Comparison of ENCODE assay signal across 8 mouse cellular contexts in the genomic region with DNA sequence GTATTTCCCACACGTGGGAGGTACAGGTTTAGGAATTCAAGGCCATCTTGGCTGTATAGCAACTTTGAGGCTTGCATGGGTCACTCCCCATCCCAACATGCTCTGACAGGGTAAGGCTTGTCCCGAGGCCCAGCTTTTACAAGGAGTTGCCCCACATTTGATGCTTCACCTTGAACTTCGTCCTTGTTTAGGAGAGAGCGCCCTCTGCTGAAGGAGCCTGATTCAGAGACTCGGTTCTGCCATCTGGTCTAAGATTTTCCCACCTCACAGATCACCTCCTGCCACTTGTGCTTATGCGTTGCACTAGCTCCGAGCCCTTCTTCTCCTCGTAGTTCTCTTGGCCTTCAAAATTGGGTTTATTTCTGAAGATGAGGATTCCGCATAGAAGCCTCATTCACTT.
DNase-seq lines count a peak whose midpoint lies in the region; ATAC-seq and TF ChIP-seq lines count a peak whose summit lies in the region.

No protein-coding gene starts in this region.

- 75% methylated on average over 9 of the region's 9 CpGs for WGBS in intestine, postnatal 0 days
- 72% methylated on average over 9 of the region's 9 CpGs for WGBS in intestine, embryonic 15.5 days
- 74% methylated on average over 9 of the region's 9 CpGs for WGBS in embryonic facial prominence, embryonic 10.5 days
- WGBS in liver, embryonic 12.5 days (ENCODE audit: insufficient replicate concordance) = 53% methylated on average over 9 of the region's 9 CpGs

- DNase-seq in A20 (ENCODE audit: low read depth, low spot score) = peak; percentile 93
- peak; percentile 70 for DNase-seq in R1 (ENCODE audit: low read depth, low spot score)
- peak; percentile 28 for DNase-seq in embryonic facial prominence, embryonic 10.5 days (ENCODE audit: low spot score)
- DNase-seq in splenic B cell, adult 2 months (ENCODE audit: low read depth, low spot score) = peak; percentile 64

- H3K27me3 ChIP-seq in intestine, postnatal 0 days (replicated peaks; ENCODE audit: control insufficient read depth, insufficient read depth, low read length) = no peaks in the 10 kb centered on the region
- no peaks in the 10 kb centered on the region for H3K27me3 ChIP-seq in intestine, embryonic 15.5 days (replicated peaks)
- no peaks in the 10 kb centered on the region for H3K27me3 ChIP-seq in embryonic facial prominence, embryonic 10.5 days (replicated peaks; ENCODE audit: low read depth, poor library complexity, severe bottlenecking)
- no peaks in the 10 kb centered on the region for H3K27me3 ChIP-seq in liver, embryonic 12.5 days (replicated peaks)
- no peaks in the 10 kb centered on the region for H3K27me3 ChIP-seq in splenic B cell, adult 2 months (ENCODE audit: control insufficient read depth, insufficient read depth, low read length, poor library complexity, severe bottlenecking)

- no peak overlapping the region for H3K27ac ChIP-seq in intestine, postnatal 0 days (ENCODE audit: low read depth, low read length)
- H3K27ac ChIP-seq in intestine, embryonic 15.5 days = no peak overlapping the region
- H3K27ac ChIP-seq in embryonic facial prominence, embryonic 10.5 days (replicated peaks) = no peak overlapping the region
- H3K27ac ChIP-seq in liver, embryonic 12.5 days = peak overlapping the region; percentile 62; the same call in 1 of the 2 replicates

- no peaks in the 10 kb centered on the region for H3K36me3 ChIP-seq in intestine, postnatal 0 days (ENCODE audit: control insufficient read depth, insufficient read depth)
- no peaks in the 10 kb centered on the region for H3K36me3 ChIP-seq in intestine, embryonic 15.5 days
- peaks cover 5% of the 10 kb centered on the region for H3K36me3 ChIP-seq in embryonic facial prominence, embryonic 10.5 days (replicated peaks)
- H3K36me3 ChIP-seq in liver, embryonic 12.5 days = 0 out of 2 replicates have a peak, but pooled peaks cover 4% of the 10 kb centered on the region
- no peaks in the 10 kb centered on the region for H3K36me3 ChIP-seq in splenic B cell, adult 2 months (ENCODE audit: control insufficient read depth, insufficient read depth, low read length, poor library complexity, severe bottlenecking)

- H3K9ac ChIP-seq in intestine, postnatal 0 days (ENCODE audit: low read depth, low read length) = no peak overlapping the region
- no peak overlapping the region for H3K9ac ChIP-seq in intestine, embryonic 15.5 days
- H3K9ac ChIP-seq in liver, embryonic 12.5 days = no peak overlapping the region

- no peaks in the 10 kb centered on the region for H3K9me3 ChIP-seq in intestine, postnatal 0 days (ENCODE audit: control insufficient read depth)
- H3K9me3 ChIP-seq in intestine, embryonic 15.5 days = no peaks in the 10 kb centered on the region
- no peaks in the 10 kb centered on the region for H3K9me3 ChIP-seq in embryonic facial prominence, embryonic 10.5 days
- H3K9me3 ChIP-seq in liver, embryonic 12.5 days (replicated peaks) = no peaks in the 10 kb centered on the region

- no peak overlapping the region for H3K4me3 ChIP-seq in intestine, postnatal 0 days (ENCODE audit: low read depth, low read length)
- no peak overlapping the region for H3K4me3 ChIP-seq in intestine, embryonic 15.5 days (replicated peaks)
- H3K4me3 ChIP-seq in embryonic facial prominence, embryonic 10.5 days = no peak overlapping the region
- no peak overlapping the region for H3K4me3 ChIP-seq in liver, embryonic 12.5 days

- no peak overlapping the region for H3K4me2 ChIP-seq in intestine, postnatal 0 days (replicated peaks; ENCODE audit: low read depth)
- H3K4me2 ChIP-seq in intestine, embryonic 15.5 days (replicated peaks) = no peak overlapping the region
- H3K4me2 ChIP-seq in liver, embryonic 12.5 days = no peak overlapping the region

- TF ChIP-seq CTCF in intestine, postnatal 0 days (IDR thresholded peaks at IDR 0.05; ENCODE audit: low read depth) = peak; percentile 69

- H3K4me1 ChIP-seq in intestine, postnatal 0 days (replicated peaks; ENCODE audit: control insufficient read depth, insufficient read depth, low read length) = peaks cover 7% of the 10 kb centered on the region; the same call in 1 of the 2 replicates
- H3K4me1 ChIP-seq in intestine, embryonic 15.5 days (replicated peaks) = peaks cover 3% of the 10 kb centered on the region; the same call in 1 of the 2 replicates
- H3K4me1 ChIP-seq in embryonic facial prominence, embryonic 10.5 days = peaks cover 19% of the 10 kb centered on the region
- peaks cover 79% of the 10 kb centered on the region for H3K4me1 ChIP-seq in liver, embryonic 12.5 days

- ATAC-seq in intestine, postnatal 0 days = no peak
- no peak for ATAC-seq in intestine, embryonic 15.5 days
- no peak for ATAC-seq in liver, embryonic 12.5 days
- no peak for ATAC-seq in activated CD4-positive, CD25-positive, alpha-beta regulatory T cell, adult 4 months

Comparison
In these comparisons a context has a peak if more than half of its experiments do, and no peak if none do; other contexts are left out.
1. DNase-seq: peak in every context shown above with its lines; median percentile 93 in A20; 70 in R1; 64 in splenic B cell, adult 2 months; 28 in embryonic facial prominence, embryonic 10.5 days.